Mouse (Mus musculus) neural tube, embryonic 14.5 days (tissue): ENCODE results near the gene Fam135a. TPM values are rescaled to one million over a fixed set of nuclear protein-coding genes. Genes with fewer than 3 reads are reported as not detected.
A peak's percentile ranks its signal among the peaks of the same experiment; 100 is the strongest.

Experiments
- ATAC-seq: fragments of 200-750 bp; cut with Nextera tagmentation; 2 replicates; pipeline ENCODE4 v1.8.0; 2017; ENCODE audit warnings: low read depth, mild to moderate bottlenecking, moderate TSS enrichment, moderate library complexity
- H3K27ac ChIP-seq: fragments of 300-500 bp; sonication (generic); 2 replicates; pipeline ENCODE4 v1.5.1; 2014; ENCODE audit warnings: low read depth, mild to moderate bottlenecking, control low read depth, low read length, moderate library complexity, mixed read lengths
- H3K27me3 ChIP-seq: fragments of 300-500 bp; sonication (generic); 2 replicates; pipeline ENCODE4 v1.6.1; 2014; ENCODE audit warnings: low read length; ENCODE audit not compliant: control insufficient read depth, insufficient read depth
- H3K36me3 ChIP-seq: fragments of 300-500 bp; sonication (generic); 2 replicates; pipeline ENCODE4 v1.6.1; 2014; ENCODE audit warnings: low read length, mixed read lengths; ENCODE audit not compliant: control insufficient read depth, insufficient read depth
- H3K4me1 ChIP-seq: fragments of 300-500 bp; sonication (generic); 2 replicates; pipeline ENCODE4 v1.6.1; 2014; ENCODE audit warnings: low read length; ENCODE audit not compliant: control insufficient read depth, insufficient read depth
- H3K4me2 ChIP-seq: fragments of 300-500 bp; sonication (generic); 2 replicates; pipeline ENCODE4 v1.6.1; 2014; ENCODE audit warnings: mild to moderate bottlenecking, low read depth, low read length, control low read depth
- H3K4me3 ChIP-seq: fragments of 300-500 bp; sonication (generic); 2 replicates; pipeline ENCODE4 v1.5.1; 2014; ENCODE audit warnings: low read depth, low read length, control low read depth, mixed read lengths
- H3K9ac ChIP-seq: fragments of 300-500 bp; sonication (generic); replicated peaks from 2 replicates; pipeline ENCODE4 v1.6.1; 2014; ENCODE audit warnings: low read depth, mild to moderate bottlenecking, control low read depth, low read length, mixed read lengths
- H3K9me3 ChIP-seq: fragments of 300-500 bp; sonication (generic); 2 replicates; pipeline ENCODE4 v1.6.1; 2016; ENCODE audit warnings: low read length; ENCODE audit not compliant: control insufficient read depth
- WGBS: fragments of 180-500 bp; shearing (Covaris S2); extraction: QIAGEN DNeasy Blood & Tissue Kit; methylation state at CpG from one replicate; pipeline ENCODE4 v1.1.7; 2014; 5-methylcytosine and 5-hydroxymethylcytosine counted together
- polyA plus RNA-seq: library from polyadenylated mRNA; unstranded; fragments of >200 nt; fragmentation: Nextera tagmentation; extraction: Ambion mirVana; gene quantifications from 2 replicates; pipeline ENCODE4 v1.2.1, GENCODE M21; 2014

The Fam135a gene
- polyA plus RNA-seq, 1 experiment from 2014 or later, result 30.0 TPM

- Histone ChIP-seq H3K27me3 (no peaks in the 10 kb centered on the region), H3K4me2 (no peak overlapping the region), H3K9ac (no peak overlapping the region), H3K27ac (no peak overlapping the region), H3K4me3 (no peak overlapping the region), H3K4me1 (no peaks in the 10 kb centered on the region), H3K36me3 (peaks cover 16% of the 10 kb centered on the region), H3K9me3 (no peaks in the 10 kb centered on the region)
- no peak; the same call in 1 of the 2 replicates for ATAC-seq
- WGBS, result 87% methylated on average over 2 of the region's 2 CpGs
These were observed 66.2 kb downstream of the Fam135a start for GRCm38 (mm10) chr1:24033759-24034423.

- ATAC-seq, result no peak
These were observed 89.3 kb downstream of the Fam135a start for GRCm38 (mm10) chr1:24010821-24011220.

GRCm38 (mm10) chr1:24010016-24010415, 90.1 kb downstream of the Fam135a start:
- no peaks in the 10 kb centered on the region for H3K9me3 ChIP-seq
- no peak overlapping the region for H3K9ac ChIP-seq
- no peak overlapping the region for H3K27ac ChIP-seq
- H3K27me3 ChIP-seq, result no peaks in the 10 kb centered on the region
- WGBS, result 90% methylated on average over 6 of the region's 6 CpGs
- no peak overlapping the region for H3K4me3 ChIP-seq
- no peak overlapping the region for H3K4me2 ChIP-seq
- ATAC-seq, result no peak
- H3K4me1 ChIP-seq, result no peaks in the 10 kb centered on the region
- no peaks in the 10 kb centered on the region for H3K36me3 ChIP-seq

More at GRCm38 (mm10) chr1:24010821-24011220, 89.3 kb downstream of the Fam135a start:
- Histone ChIP-seq H3K9ac (no peak overlapping the region), H3K27ac (no peak overlapping the region), H3K4me1 (no peaks in the 10 kb centered on the region), H3K27me3 (no peaks in the 10 kb centered on the region), H3K4me3 (no peak overlapping the region), H3K36me3 (no peaks in the 10 kb centered on the region), H3K4me2 (no peak overlapping the region), H3K9me3 (no peaks in the 10 kb centered on the region)
- WGBS, result 92% methylated on average over 6 of the region's 6 CpGs

- no peaks in the 10 kb centered on the region for H3K9me3 ChIP-seq
- no peak overlapping the region for H3K4me2 ChIP-seq
- H3K4me1 ChIP-seq, result peaks cover 5% of the 10 kb centered on the region
- no peak overlapping the region for H3K9ac ChIP-seq
- H3K27me3 ChIP-seq, result no peaks in the 10 kb centered on the region
- ATAC-seq, result no peak
- H3K36me3 ChIP-seq, result no peaks in the 10 kb centered on the region
- H3K4me3 ChIP-seq, result no peak overlapping the region
- WGBS, result 90% methylated on average over 8 of the region's 8 CpGs
- no peak overlapping the region for H3K27ac ChIP-seq
These were observed 92.5 kb downstream of the Fam135a start for GRCm38 (mm10) chr1:24007621-24008020.

GRCm38 (mm10) chr1:24005070-24005804, 94.9 kb downstream of the Fam135a start, which contains the start of gene Sdhaf4:
Sdhaf4 (minus strand) TSS chr1:24005656.
- H3K9ac ChIP-seq, result peak within 1 kb of the TSS; percentile 73
- ATAC-seq, result peak; percentile 95
- peak within 1 kb of the TSS; percentile 55 for H3K4me2 ChIP-seq
- H3K27me3 ChIP-seq, result no peaks in the 10 kb centered on the region
- H3K36me3 ChIP-seq, result no peaks in the 10 kb centered on the region
- WGBS, result 2% methylated on average over 47 of the region's 47 CpGs
- H3K4me3 ChIP-seq, result peak within 1 kb of the TSS; percentile 60
- H3K9me3 ChIP-seq, result no peaks in the 10 kb centered on the region
- peak within 1 kb of the TSS; percentile 87 for H3K27ac ChIP-seq
- peaks cover 5% of the 10 kb centered on the region for H3K4me1 ChIP-seq

GRCm38 (mm10) chr1:23999318-23999717, 100.8 kb downstream of the Fam135a start:
- Histone ChIP-seq H3K27ac (no peak overlapping the region), H3K4me2 (no peak overlapping the region), H3K9ac (no peak overlapping the region), H3K27me3 (no peaks in the 10 kb centered on the region), H3K9me3 (no peaks in the 10 kb centered on the region), H3K36me3 (peaks cover 4% of the 10 kb centered on the region; the same call in 1 of the 2 replicates), H3K4me1 (peaks cover 4% of the 10 kb centered on the region), H3K4me3 (no peak overlapping the region)
- ATAC-seq, result no peak
- WGBS, result 90% methylated on average over 5 of the region's 5 CpGs

- no peak for ATAC-seq
- no peaks in the 10 kb centered on the region for H3K9me3 ChIP-seq
- H3K9ac ChIP-seq, result no peak overlapping the region
- H3K27ac ChIP-seq, result no peak overlapping the region
- no peaks in the 10 kb centered on the region for H3K27me3 ChIP-seq
- no peaks in the 10 kb centered on the region for H3K4me1 ChIP-seq
- H3K4me3 ChIP-seq, result no peak overlapping the region
- no peak overlapping the region for H3K4me2 ChIP-seq
- 98% methylated on average over 7 of the region's 7 CpGs for WGBS
- H3K36me3 ChIP-seq, result peaks cover 4% of the 10 kb centered on the region; the same call in 1 of the 2 replicates
These were observed 101.3 kb downstream of the Fam135a start for GRCm38 (mm10) chr1:23998866-23999265.

GRCm38 (mm10) chr1:23998120-23998810, 101.9 kb downstream of the Fam135a start:
- WGBS, result 91% methylated on average over 7 of the region's 7 CpGs
- H3K27me3 ChIP-seq, result no peaks in the 10 kb centered on the region
- no peak overlapping the region for H3K27ac ChIP-seq
- no peak overlapping the region for H3K4me3 ChIP-seq
- H3K9me3 ChIP-seq, result no peaks in the 10 kb centered on the region
- ATAC-seq, result no peak
- no peak overlapping the region for H3K9ac ChIP-seq
- H3K36me3 ChIP-seq, result peaks cover 4% of the 10 kb centered on the region; the same call in 1 of the 2 replicates
- H3K4me2 ChIP-seq, result no peak overlapping the region
- H3K4me1 ChIP-seq, result no peaks in the 10 kb centered on the region
